Mouse (Mus musculus) forebrain, embryonic 14.5 days (tissue): ENCODE measurements around the gene Jpt1. TPM values are rescaled to one million over a fixed set of nuclear protein-coding genes. Genes with fewer than 3 reads are reported as not detected.

ENCODE experiments used
- ATAC-seq: fragments of 200-750 bp; cut with Nextera tagmentation; 2 replicates; pipeline ENCODE4 v1.8.0; 2017; ENCODE audit warnings: mild to moderate bottlenecking, moderate library complexity
- DNase-seq: peaks from one replicate; pipeline ENCODE4 v3.0.0-alpha.2; 2015; ENCODE audit warnings: low spot score
- H3K27ac ChIP-seq: fragments of 300-500 bp; sonication (generic); 2 replicates; pipeline ENCODE4 v1.5.1; 2014; ENCODE audit warnings: low read depth, mild to moderate bottlenecking, control low read depth, low read length, moderate library complexity
- H3K27me3 ChIP-seq: fragments of 300-500 bp; sonication (generic); replicated peaks from 2 replicates; pipeline ENCODE4 v1.6.1; 2014; ENCODE audit warnings: low read length, control low read depth, mixed read lengths; ENCODE audit not compliant: control insufficient read depth, insufficient read depth
- H3K36me3 ChIP-seq: fragments of 300-500 bp; sonication (generic); 2 replicates; pipeline ENCODE4 v1.6.1; 2014; ENCODE audit warnings: low read length, control low read depth; ENCODE audit not compliant: control insufficient read depth, insufficient read depth
- H3K4me1 ChIP-seq: fragments of 300-500 bp; sonication (generic); 2 replicates; pipeline ENCODE4 v1.6.1; 2014; ENCODE audit warnings: antibody characterized with exemption, low read length, control low read depth; ENCODE audit not compliant: control insufficient read depth, insufficient read depth
- H3K4me2 ChIP-seq: fragments of 300-500 bp; sonication (generic); 2 replicates; pipeline ENCODE4 v1.6.1; 2014; ENCODE audit warnings: mild to moderate bottlenecking, control low read depth, low read length
- H3K4me3 ChIP-seq: fragments of 300-500 bp; sonication (generic); 2 replicates; pipeline ENCODE4 v1.5.1; 2014; ENCODE audit warnings: low read depth, low read length, control low read depth
- H3K9ac ChIP-seq: fragments of 300-500 bp; sonication (generic); 2 replicates; pipeline ENCODE4 v1.6.1; 2014; ENCODE audit warnings: mild to moderate bottlenecking, low read length, control low read depth, moderate library complexity
- H3K9me3 ChIP-seq: fragments of 300-500 bp; sonication (generic); replicated peaks from 2 replicates; pipeline ENCODE4 v1.6.1; 2016; ENCODE audit warnings: low read length, control low read depth, mixed read lengths; ENCODE audit not compliant: control insufficient read depth
- WGBS: fragments of 180-500 bp; shearing (Covaris S2); extraction: QIAGEN DNeasy Blood & Tissue Kit; methylation state at CpG from one replicate; pipeline ENCODE4 v1.1.7; 2014; 5-methylcytosine and 5-hydroxymethylcytosine counted together
- polyA plus RNA-seq: library from polyadenylated mRNA; unstranded; fragments of >200 nt; fragmentation: Nextera tagmentation; extraction: Ambion mirVana; gene quantifications from 2 replicates; pipeline ENCODE4 v1.2.1, GENCODE M21; 2014

The Jpt1 gene
- 2,151 and 2,168 TPM in 2 replicates for polyA plus RNA-seq

- H3K9me3 ChIP-seq = no peaks in the 10 kb centered on the region
- H3K27me3 ChIP-seq = no peaks in the 10 kb centered on the region
- DNase-seq (peak; percentile 99), ATAC-seq (peak; percentile 98)
- H3K27ac ChIP-seq = peak within 1 kb of the TSS; percentile 83
- H3K9ac ChIP-seq = peak within 1 kb of the TSS; percentile 100
- under 1% methylated on average over 24 of the region's 24 CpGs for WGBS
- peaks cover 20% of the 10 kb centered on the region for H3K4me1 ChIP-seq
- peak within 1 kb of the TSS; percentile 100 for H3K4me3 ChIP-seq
- H3K4me2 ChIP-seq = peak within 1 kb of the TSS; percentile 91
- no peaks in the 10 kb centered on the region for H3K36me3 ChIP-seq
These were observed at the start of gene Jpt1 for GRCm38 (mm10) chr11:115514238-115514663. Gene Jpt1 (minus strand): TSS chr11:115514387.

- Histone ChIP-seq H3K27me3 (no peaks in the 10 kb centered on the region), H3K9ac (peak overlapping the region; percentile 77), H3K4me2 (peak overlapping the region; percentile 82), H3K9me3 (no peaks in the 10 kb centered on the region), H3K4me3 (peak overlapping the region; percentile 81), H3K4me1 (peaks cover 7% of the 10 kb centered on the region; the same call in 1 of the 2 replicates), H3K27ac (0 out of 2 replicates have a peak overlapping the region, but pooled peaks have one; percentile 80), H3K36me3 (peaks cover 25% of the 10 kb centered on the region)
- WGBS = 54% methylated on average over 4 of the region's 4 CpGs
- ATAC-seq (no peak), DNase-seq (no peak)
These were observed 49.2 kb upstream of the Jpt1 start for GRCm38 (mm10) chr11:115563406-115563805.

- no peak overlapping the region for H3K4me3 ChIP-seq
These were observed 41.5 kb upstream of the Jpt1 start for GRCm38 (mm10) chr11:115555717-115556116.

GRCm38 (mm10) chr11:115552783-115553182 lies 38.6 kb upstream of the Jpt1 start:
- no peak overlapping the region for H3K9ac ChIP-seq
- no peak overlapping the region for H3K4me3 ChIP-seq
- no peaks in the 10 kb centered on the region for H3K27me3 ChIP-seq
- no peaks in the 10 kb centered on the region for H3K36me3 ChIP-seq
- no peaks in the 10 kb centered on the region for H3K4me1 ChIP-seq
- DNase-seq = peak; percentile 7
- no peak overlapping the region for H3K4me2 ChIP-seq
- no peak overlapping the region for H3K27ac ChIP-seq
- H3K9me3 ChIP-seq = no peaks in the 10 kb centered on the region
- 60% methylated on average over 4 of the region's 4 CpGs for WGBS
- no peak for ATAC-seq

More at GRCm38 (mm10) chr11:115555717-115556116, 41.5 kb upstream of the Jpt1 start:
- H3K36me3 ChIP-seq = no peaks in the 10 kb centered on the region
- ATAC-seq = no peak
- no peaks in the 10 kb centered on the region for H3K9me3 ChIP-seq
- WGBS = 84% methylated on average over 17 of the region's 17 CpGs
- DNase-seq = no peak
- H3K9ac ChIP-seq = no peak overlapping the region
- H3K27me3 ChIP-seq = no peaks in the 10 kb centered on the region
- H3K27ac ChIP-seq = no peak overlapping the region
- no peaks in the 10 kb centered on the region for H3K4me1 ChIP-seq
- H3K4me2 ChIP-seq = no peak overlapping the region

GRCm38 (mm10) chr11:115543571-115543970 lies 29.4 kb upstream of the Jpt1 start:
- 82% methylated on average over 4 of the region's 4 CpGs for WGBS
- no peak for ATAC-seq

GRCm38 (mm10) chr11:115538045-115538444 lies 23.9 kb upstream of the Jpt1 start:
- Histone ChIP-seq H3K27me3 (no peaks in the 10 kb centered on the region), H3K27ac (no peak overlapping the region)

More at GRCm38 (mm10) chr11:115543571-115543970, 29.4 kb upstream of the Jpt1 start:
- no peak overlapping the region for H3K4me2 ChIP-seq
- no peaks in the 10 kb centered on the region for H3K9me3 ChIP-seq
- no peak overlapping the region for H3K27ac ChIP-seq
- H3K9ac ChIP-seq = no peak overlapping the region
- no peak for DNase-seq
- no peaks in the 10 kb centered on the region for H3K4me1 ChIP-seq
- H3K27me3 ChIP-seq = no peaks in the 10 kb centered on the region
- H3K4me3 ChIP-seq = no peak overlapping the region
- no peaks in the 10 kb centered on the region for H3K36me3 ChIP-seq

GRCm38 (mm10) chr11:115536856-115537568 lies 22.8 kb upstream of the Jpt1 start:
- H3K9ac ChIP-seq = no peak overlapping the region; the same call in 1 of the 2 replicates
- ATAC-seq = 0 out of 2 replicates have a peak, but pooled peaks have one; percentile 4
- peaks cover 14% of the 10 kb centered on the region for H3K4me1 ChIP-seq
- peak overlapping the region; percentile 99 for H3K27ac ChIP-seq
- H3K4me2 ChIP-seq = peak overlapping the region; percentile 53
- H3K27me3 ChIP-seq = no peaks in the 10 kb centered on the region
- 88% methylated on average over 10 of the region's 10 CpGs for WGBS
- no peaks in the 10 kb centered on the region for H3K9me3 ChIP-seq
- no peak for DNase-seq
- H3K4me3 ChIP-seq = 0 out of 2 replicates have a peak overlapping the region, but pooled peaks have one; percentile 91
- H3K36me3 ChIP-seq = peaks cover 24% of the 10 kb centered on the region

More at GRCm38 (mm10) chr11:115538045-115538444, 23.9 kb upstream of the Jpt1 start:
- H3K4me2 ChIP-seq = no peak overlapping the region
- DNase-seq = no peak
- 56% methylated on average over 2 of the region's 2 CpGs for WGBS
- no peak for ATAC-seq
- H3K4me3 ChIP-seq = no peak overlapping the region
- H3K4me1 ChIP-seq = peaks cover 14% of the 10 kb centered on the region
- H3K36me3 ChIP-seq = peaks cover 13% of the 10 kb centered on the region
- H3K9ac ChIP-seq = no peak overlapping the region
- no peaks in the 10 kb centered on the region for H3K9me3 ChIP-seq

- DNase-seq (peak; percentile 98), ATAC-seq (peak; percentile 93)
- H3K27ac ChIP-seq = peak within 1 kb of the TSS; percentile 99
- WGBS = 1% methylated on average over 37 of the region's 70 CpGs
- H3K36me3 ChIP-seq = peaks cover 32% of the 10 kb centered on the region
- peak within 1 kb of the TSS; percentile 87 for H3K4me2 ChIP-seq
- H3K4me3 ChIP-seq = peak within 1 kb of the TSS; percentile 91
- H3K9me3 ChIP-seq = no peaks in the 10 kb centered on the region
- peak within 1 kb of the TSS; percentile 97 for H3K9ac ChIP-seq
- no peaks in the 10 kb centered on the region for H3K27me3 ChIP-seq
- peaks cover 14% of the 10 kb centered on the region for H3K4me1 ChIP-seq
These were observed 22.0 kb upstream of the Jpt1 start, which contains the start of gene Sumo2 for GRCm38 (mm10) chr11:115536038-115536681. Gene Sumo2 (minus strand): TSS chr11:115536276.
